Mouse (Mus musculus): Measurements from ENCODE around the gene Tmem117. TPM values are rescaled to one million over a fixed set of nuclear protein-coding genes. Genes with fewer than 3 reads are reported as not detected.

Tmem117 gene
- total and polyA plus RNA-seq, 3 experiments: 3.0 to 12.6 (median 12.5) TPM

DNA sequence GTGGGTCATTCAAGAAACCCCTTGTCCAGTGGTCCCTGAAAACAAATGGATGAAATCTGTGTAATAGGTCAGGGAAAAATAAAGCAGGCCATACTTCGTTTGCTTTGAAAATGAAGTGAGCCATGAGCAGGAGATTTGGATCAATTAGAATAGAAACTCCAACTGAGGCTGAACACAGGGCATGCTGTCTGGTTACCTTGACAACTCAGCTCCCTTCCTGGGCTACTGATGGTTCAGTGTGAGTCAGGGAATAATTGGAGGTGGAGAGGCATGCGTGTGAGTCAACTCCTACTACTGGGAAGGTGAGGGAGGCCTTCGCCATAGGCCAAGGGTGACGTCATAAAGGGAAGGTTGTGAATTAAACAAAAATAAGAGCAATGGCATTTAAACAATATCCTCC is 103.1 kb downstream of the Tmem117 start:
- TF ChIP-seq POLR2A (IDR thresholded peaks at IDR 0.05; ENCODE audit: insufficient read depth, low read depth, low read length) (no peak), EP300 (IDR thresholded peaks at IDR 0.05; ENCODE audit: insufficient read depth, low read depth, low read length) (no peak), CTCF (IDR thresholded peaks at IDR 0.05) (no peak)
- WGBS: 87% methylated on average over 4 of the region's 4 CpGs

DNA sequence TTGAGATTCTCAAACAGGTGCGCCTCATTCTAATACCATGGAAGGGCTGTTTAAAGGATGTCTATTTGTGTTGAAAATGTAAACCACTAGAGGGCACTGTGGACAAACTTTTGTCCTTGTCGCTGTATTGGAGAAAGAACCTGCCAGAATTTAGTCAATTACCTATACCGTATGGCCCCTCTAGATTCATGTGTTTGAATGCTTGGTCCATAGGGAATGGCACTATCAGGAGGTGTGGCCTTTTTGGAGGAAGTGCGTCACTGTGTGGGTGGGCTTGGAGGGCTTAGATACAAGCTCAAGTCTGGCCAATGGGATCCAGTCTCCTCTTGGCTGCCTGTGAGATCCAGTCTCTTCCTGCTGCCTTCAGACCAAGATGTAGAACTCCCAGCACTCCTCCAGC is 140.2 kb downstream of the Tmem117 start:
- Histone ChIP-seq H3K4me3 (no peak overlapping the region), H3K36me3 (ENCODE audit: control insufficient read depth, insufficient read depth, low read length) (no peaks in the 10 kb centered on the region), H3K27me3 (ENCODE audit: control insufficient read depth, insufficient read depth, low read length) (no peaks in the 10 kb centered on the region), H3K4me1 (ENCODE audit: control insufficient read depth, insufficient read depth, low read length) (no peaks in the 10 kb centered on the region), H3K9ac (ENCODE audit: low read depth, low read length) (no peak overlapping the region), H3K79me2 (replicated peaks; ENCODE audit: control insufficient read depth, insufficient read depth, low read length) (no peaks in the 10 kb centered on the region; the same call in 1 of the 2 replicates), H3K27ac (no peak overlapping the region)
- no peak for DNase-seq
- intact Hi-C loops (cut with DNase I): loop anchor here (1.0 kb wide), 1 partner anchor 805 kb away; no protein-coding TSS in a partner anchor
- TF ChIP-seq CTCF (IDR thresholded peaks at IDR 0.05): peak; percentile 72
- no peak for TF ChIP-seq EP300 (IDR thresholded peaks at IDR 0.05; ENCODE audit: insufficient read depth, low read depth, low read length)
- WGBS: 17% methylated on average over 4 of the region's 4 CpGs

More for the DNA sequence above, 103.1 kb downstream of the Tmem117 start:
- no peak overlapping the region for H3K9ac ChIP-seq (ENCODE audit: low read depth, low read length)
- no peak overlapping the region for H3K27ac ChIP-seq
- H3K27me3 ChIP-seq (ENCODE audit: control insufficient read depth, insufficient read depth, low read length): no peaks in the 10 kb centered on the region
- no peak overlapping the region for H3K4me3 ChIP-seq
- no peak for DNase-seq
- H3K4me1 ChIP-seq (ENCODE audit: control insufficient read depth, insufficient read depth, low read length): no peaks in the 10 kb centered on the region
- no peaks in the 10 kb centered on the region for H3K79me2 ChIP-seq (replicated peaks; ENCODE audit: control insufficient read depth, insufficient read depth, low read length)
- no peaks in the 10 kb centered on the region for H3K36me3 ChIP-seq (ENCODE audit: control insufficient read depth, insufficient read depth, low read length)
- intact Hi-C loops (cut with DNase I): no loop called here

DNA sequence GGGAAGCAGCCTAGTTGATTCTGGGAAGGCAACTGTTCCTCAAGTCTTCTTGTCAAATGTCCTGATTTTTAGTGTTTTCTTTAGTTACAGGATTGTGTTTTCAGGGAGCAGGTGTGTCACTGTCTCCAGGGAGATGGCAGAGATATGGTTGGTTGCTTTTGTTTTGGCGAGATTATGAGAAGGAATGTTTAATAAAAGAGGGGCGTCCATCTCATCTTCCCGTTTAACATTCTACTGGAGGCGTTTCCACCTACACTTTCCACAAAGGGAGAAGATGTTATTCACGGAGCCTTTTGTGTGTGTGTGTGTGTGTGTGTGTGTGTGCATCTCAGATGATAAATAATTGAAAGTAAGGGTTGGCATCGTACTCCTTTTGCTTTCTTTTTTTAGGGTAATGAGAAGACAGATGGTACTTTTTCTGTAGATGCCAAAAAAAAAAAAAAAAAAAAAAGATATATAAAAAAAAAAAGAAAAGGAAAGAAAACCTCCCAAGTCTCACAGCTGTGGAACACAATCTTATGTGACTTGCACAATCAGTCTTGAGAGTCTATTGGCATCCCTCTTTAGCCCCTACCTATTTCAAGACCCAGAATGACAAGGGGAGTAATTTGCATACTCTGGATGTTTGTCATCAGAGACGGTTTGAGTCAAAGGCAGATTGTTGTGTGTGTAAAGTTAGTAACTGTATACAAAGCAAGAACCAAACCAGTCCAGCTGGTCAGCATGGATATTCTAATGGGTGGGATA is 142.0 kb downstream of the Tmem117 start:
- no peaks in the 10 kb centered on the region for H3K36me3 ChIP-seq (ENCODE audit: control insufficient read depth, insufficient read depth, low read length)
- no peak for DNase-seq
- WGBS: 77% methylated on average over 7 of the region's 7 CpGs
- H3K27ac ChIP-seq: no peak overlapping the region
- no peak overlapping the region for H3K4me3 ChIP-seq
- TF ChIP-seq CTCF (IDR thresholded peaks at IDR 0.05) (no peak), EP300 (IDR thresholded peaks at IDR 0.05; ENCODE audit: insufficient read depth, low read depth, low read length) (no peak), POLR2A (IDR thresholded peaks at IDR 0.05; ENCODE audit: insufficient read depth, low read depth, low read length) (no peak)
- no peaks in the 10 kb centered on the region for H3K4me1 ChIP-seq (ENCODE audit: control insufficient read depth, insufficient read depth, low read length)
- no peaks in the 10 kb centered on the region; the same call in 1 of the 2 replicates for H3K79me2 ChIP-seq (replicated peaks; ENCODE audit: control insufficient read depth, insufficient read depth, low read length)
- H3K9ac ChIP-seq (ENCODE audit: low read depth, low read length): no peak overlapping the region
- no peaks in the 10 kb centered on the region for H3K27me3 ChIP-seq (ENCODE audit: control insufficient read depth, insufficient read depth, low read length)
- intact Hi-C loops (cut with DNase I): no loop called here

DNA sequence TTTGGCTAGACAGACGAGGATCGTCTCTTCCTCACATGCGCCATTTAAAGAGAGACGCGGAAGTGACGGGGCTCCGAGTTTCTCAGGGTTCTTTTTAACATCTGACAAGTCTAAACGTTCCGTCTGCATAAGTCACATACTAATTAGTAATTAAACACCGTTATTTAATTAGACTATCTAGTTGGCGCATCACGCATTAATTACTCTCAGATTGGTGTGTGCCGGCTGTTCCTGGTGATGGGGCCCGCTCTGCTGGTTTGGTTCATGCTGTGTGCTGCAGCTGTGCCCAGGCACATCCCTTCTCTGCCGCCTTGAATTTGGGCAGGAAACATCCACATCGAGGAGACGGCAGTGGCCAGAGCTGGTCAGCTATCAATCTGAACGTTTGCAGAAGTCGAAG is 142.7 kb downstream of the Tmem117 start:
- Histone ChIP-seq H3K4me1 (ENCODE audit: control insufficient read depth, insufficient read depth, low read length) (no peaks in the 10 kb centered on the region), H3K36me3 (ENCODE audit: control insufficient read depth, insufficient read depth, low read length) (no peaks in the 10 kb centered on the region), H3K27me3 (ENCODE audit: control insufficient read depth, insufficient read depth, low read length) (no peaks in the 10 kb centered on the region), H3K9ac (ENCODE audit: low read depth, low read length) (no peak overlapping the region), H3K27ac (no peak overlapping the region), H3K79me2 (replicated peaks; ENCODE audit: control insufficient read depth, insufficient read depth, low read length) (no peaks in the 10 kb centered on the region; the same call in 1 of the 2 replicates), H3K4me3 (no peak overlapping the region)
- intact Hi-C loops (cut with DNase I): no loop called here
- TF ChIP-seq EP300 (IDR thresholded peaks at IDR 0.05; ENCODE audit: insufficient read depth, low read depth, low read length) (no peak), CTCF (IDR thresholded peaks at IDR 0.05) (no peak), POLR2A (IDR thresholded peaks at IDR 0.05; ENCODE audit: insufficient read depth, low read depth, low read length) (no peak)
- 86% methylated on average over 19 of the region's 19 CpGs for WGBS
- no peak for DNase-seq

DNA sequence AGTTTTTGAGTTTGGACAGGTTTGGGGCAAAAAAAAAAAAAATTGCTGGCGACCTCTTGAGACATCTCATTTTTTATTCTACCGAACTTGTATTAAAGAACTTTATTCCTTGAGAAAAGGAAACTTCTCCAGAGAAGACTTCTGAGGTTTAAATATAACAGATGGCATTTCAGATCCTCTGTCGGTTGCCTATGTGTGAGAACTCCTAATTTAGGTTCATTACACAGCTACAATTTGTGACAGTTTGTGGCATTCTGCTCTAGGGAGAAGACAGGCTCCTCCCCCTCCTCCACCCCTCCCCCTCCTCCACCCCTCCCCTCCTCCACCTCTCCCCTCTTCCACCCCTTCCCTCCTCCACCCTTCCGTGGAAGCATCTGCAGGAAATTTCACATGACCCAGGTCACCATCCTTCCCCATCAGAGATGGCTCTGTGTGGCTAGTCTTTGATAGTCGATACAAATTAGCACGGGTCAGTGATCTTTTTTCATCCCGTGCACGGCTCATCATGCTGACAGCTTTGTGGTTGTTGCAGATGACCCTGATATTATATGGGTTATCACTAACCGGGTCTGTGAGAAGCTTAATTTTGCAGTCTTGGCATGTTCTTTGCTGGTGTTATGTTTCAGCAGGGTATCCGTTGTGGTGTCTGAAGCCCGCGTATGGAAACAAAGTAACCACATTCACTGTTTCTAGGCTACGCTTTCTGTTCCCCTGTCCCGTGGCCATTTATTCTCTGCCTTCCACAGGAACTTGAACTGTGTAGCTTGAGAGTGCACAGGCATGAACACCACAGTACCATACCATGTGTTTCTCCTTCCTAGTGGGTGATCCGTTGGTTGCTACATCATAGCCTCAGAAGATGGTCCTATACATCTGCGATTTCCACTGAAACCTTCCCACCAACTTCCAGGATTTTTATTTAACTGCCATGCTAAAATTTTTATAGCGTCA is 147.4 kb downstream of the Tmem117 start:
- Histone ChIP-seq H3K27ac (no peak overlapping the region), H3K27me3 (ENCODE audit: control insufficient read depth, insufficient read depth, low read length) (no peaks in the 10 kb centered on the region), H3K79me2 (replicated peaks; ENCODE audit: control insufficient read depth, insufficient read depth, low read length) (no peaks in the 10 kb centered on the region; the same call in 1 of the 2 replicates), H3K4me1 (ENCODE audit: control insufficient read depth, insufficient read depth, low read length) (no peaks in the 10 kb centered on the region), H3K36me3 (ENCODE audit: control insufficient read depth, insufficient read depth, low read length) (no peaks in the 10 kb centered on the region), H3K4me3 (no peak overlapping the region), H3K9ac (ENCODE audit: low read depth, low read length) (no peak overlapping the region)
- 73% methylated on average over 17 of the region's 17 CpGs for WGBS
- TF ChIP-seq EP300 (IDR thresholded peaks at IDR 0.05; ENCODE audit: insufficient read depth, low read depth, low read length) (no peak), POLR2A (IDR thresholded peaks at IDR 0.05; ENCODE audit: insufficient read depth, low read depth, low read length) (no peak), CTCF (IDR thresholded peaks at IDR 0.05) (no peak)
- intact Hi-C loops (cut with DNase I): no loop called here
- DNase-seq: no peak

Measured in heart, adult 2 months (tissue).